Mouse (Mus musculus) adrenal gland, postnatal 36 days (tissue): ENCODE measurements at regions not wholly inside any gene's neighbourhood (a gene's known extent, or its start where the extent isn't known, plus 50 kb on each side); places are given as distances from the start of the nearest gene placed in this dataset.

Source experiments
- DNase-seq, 2 experiments: peaks; one replicate each; pipeline ENCODE4 v3.0.0; 2021; ENCODE audit warnings: mixed read lengths in 1 of 2

GRCm38 (mm10) chr4:89500232-89500631, 179.0 kb upstream of the Dmrta1 start:
- no peak for DNase-seq

DNA sequence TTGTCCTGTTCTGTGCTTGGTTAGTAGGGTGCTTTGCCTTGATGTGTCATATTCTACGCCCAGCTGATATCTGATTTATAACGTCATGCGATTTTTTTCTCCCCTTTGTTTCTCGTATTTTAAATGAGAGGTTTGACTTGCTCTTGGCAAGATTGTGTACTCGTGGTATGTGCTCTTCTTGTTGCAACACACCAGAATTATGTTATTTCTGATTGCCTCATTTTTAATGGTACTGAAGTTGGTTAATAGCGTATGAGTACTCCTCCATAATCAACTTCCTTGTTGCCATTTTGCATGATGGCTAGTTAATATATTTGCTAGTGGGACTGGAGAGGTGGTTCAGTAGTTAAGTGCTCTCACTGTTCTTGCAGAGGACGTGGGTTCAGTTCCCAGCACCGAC, 180.1 kb upstream of the Cdkn2b start:
- no peak for DNase-seq

GRCm38 (mm10) chr4:89487416-89488165, 176.8 kb upstream of the Cdkn2b start:
- DNase-seq = no peak

DNA sequence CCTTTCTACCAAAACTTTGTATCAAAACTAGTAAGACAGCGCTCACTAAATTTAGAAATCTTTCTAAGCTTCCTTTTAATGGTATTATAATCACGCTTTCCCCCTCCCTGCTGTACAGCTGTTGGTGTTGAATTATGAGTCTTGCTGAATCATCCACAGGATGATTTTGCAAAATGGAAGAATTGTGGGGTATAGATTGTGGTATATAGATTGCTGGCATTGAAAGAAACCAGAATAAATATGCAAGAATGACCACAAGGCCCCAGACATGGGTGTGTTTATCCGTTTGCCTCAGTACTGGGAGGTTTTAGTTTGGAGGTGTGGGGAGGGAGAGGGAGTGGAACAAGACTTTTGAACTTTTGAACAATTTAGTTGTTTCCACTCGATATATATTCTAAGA, 176.1 kb upstream of the Cdkn2b start:
- DNase-seq = no peak

DNA sequence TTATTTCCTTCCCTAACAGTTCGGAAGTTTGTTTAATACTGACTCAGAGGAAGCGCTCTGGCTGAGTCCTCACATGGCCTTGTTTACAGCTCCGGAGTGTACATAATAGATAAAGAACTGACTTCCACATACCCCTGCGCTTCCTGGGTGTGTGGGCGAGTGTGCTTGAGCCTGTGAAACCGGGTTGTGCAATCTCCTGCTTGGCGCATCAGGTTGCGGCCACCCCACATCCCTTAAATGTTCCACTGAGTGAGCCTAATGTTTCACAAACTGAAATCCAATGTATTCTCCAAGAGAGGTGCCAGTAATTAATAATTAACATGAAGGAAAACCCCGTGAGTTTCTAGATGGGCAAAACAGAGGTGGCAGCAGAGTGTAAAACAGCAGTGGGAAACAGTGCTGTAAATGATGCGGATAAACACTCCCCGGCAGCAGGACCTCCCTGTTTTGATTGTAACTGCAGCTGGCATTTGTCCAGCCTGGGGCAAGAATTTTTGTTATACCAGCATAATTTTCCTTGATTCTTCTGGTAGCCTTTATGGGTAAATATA, 175.2 kb upstream of the Cdkn2b start:
- DNase-seq = peak; percentile 24 to 44

DNA sequence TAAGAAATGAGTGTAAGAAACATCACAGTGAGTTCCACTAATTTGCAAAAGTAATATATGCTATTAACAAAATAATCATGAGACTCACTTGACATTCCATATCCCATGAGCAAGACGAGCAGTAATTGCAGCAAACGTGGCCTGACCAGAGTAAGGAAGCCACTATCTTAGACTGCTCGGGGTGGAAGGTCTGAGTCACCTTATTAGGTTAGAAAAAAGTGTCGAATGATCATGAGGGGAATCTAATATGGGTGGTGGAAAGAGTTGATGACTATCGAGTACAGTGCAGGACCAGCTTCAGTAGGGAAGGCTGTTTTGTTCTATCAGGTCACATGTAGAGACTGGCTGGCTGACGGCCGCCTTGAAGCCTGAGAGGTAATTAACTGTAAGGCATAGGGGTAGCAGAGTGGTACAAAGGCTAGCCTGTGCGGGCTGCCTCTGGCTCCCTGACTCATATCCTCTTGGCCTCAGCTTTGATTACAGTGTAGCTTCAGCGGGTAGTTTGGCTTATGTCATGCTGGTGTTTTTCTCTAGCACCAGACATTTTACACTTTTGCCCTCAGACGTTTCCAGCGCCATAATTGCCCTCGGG, 167.9 kb upstream of the Cdkn2b start:
- no peak for DNase-seq

DNA sequence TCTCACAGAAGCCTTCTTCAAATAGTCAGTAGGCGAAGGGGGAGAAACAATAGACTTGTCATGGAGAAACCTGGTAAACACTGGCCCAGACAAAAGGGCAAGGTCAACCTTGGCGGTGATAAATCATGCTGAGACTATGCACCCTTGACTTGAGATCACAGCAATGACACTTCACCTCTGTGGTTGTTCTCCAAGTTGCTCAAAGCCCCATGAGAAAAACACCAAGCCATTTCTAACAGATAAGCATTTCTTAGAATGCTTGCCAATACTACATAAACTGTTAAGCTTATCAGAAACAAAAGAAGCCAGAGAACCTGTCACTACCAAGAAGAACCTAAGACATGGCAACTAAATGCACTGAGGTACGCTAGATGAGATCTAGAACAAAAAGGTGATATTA, 165.0 kb upstream of the Cdkn2b start:
- DNase-seq = peak; percentile 61 to 64

GRCm38 (mm10) chr4:89474836-89475541, 164.2 kb upstream of the Cdkn2b start:
- no peak for DNase-seq

- DNase-seq = no peak
These were observed 160.6 kb upstream of the Cdkn2b start for GRCm38 (mm10) chr4:89471426-89471825.

DNA sequence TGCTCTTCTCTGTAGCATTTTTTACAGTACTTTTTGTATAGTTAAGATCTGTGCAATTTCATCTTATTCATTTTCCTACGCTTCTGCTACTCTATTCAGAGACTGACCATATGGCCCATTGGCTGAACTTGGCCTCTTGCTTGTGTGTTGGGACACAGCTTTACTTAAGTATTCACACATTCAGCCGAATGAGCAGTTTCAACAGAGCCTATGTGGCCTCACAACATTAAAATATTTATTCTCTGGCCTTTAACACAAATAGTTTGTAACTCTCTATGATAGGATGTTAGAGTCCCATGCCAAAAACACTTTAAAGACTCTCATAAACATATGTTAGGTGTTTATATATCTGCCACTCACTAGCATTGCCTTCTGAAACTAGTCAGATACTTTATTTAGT, 159.9 kb upstream of the Cdkn2b start:
- DNase-seq = no peak

DNA sequence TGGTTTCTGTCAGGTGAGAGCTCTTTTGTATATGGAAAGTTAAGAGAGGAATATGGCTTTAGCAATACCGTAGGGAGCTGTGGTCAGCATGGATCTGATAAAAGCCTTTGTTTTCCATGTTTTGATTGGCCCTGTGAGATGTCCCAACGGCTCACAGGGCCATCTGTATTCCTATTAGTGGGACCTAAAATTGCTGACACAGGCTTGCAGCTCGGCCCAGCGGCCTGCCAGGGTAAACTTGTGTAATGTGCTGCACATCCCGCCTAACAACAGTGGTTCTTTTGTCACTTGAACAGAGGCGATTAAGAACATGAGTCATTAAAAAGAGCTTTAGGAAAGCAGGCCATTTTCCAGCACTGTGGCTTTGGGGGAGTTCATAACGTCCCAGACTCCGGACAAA, 159.0 kb upstream of the Cdkn2b start:
- peak; percentile 25 to 28 for DNase-seq

DNA sequence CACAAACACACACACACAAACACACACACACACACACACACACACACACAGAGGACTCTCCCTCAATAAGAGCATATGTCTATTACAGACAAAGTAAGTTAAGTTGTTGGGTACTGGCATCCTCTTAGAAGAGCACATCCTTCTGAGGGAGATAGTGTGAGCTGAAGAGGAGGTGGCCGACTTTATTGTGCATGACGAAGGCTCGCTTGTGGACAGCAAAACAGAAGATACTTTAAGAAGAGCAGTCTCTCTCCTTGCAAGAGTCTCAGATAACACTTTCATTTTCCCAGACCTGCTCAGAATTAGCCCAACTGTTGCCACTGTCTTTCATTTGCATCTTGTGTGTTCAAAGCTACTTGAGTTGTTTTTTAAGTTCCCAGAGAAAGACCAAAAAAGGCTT, 158.6 kb upstream of the Cdkn2b start:
- DNase-seq = no peak

- no peak for DNase-seq
These were observed 155.9 kb upstream of the Cdkn2b start for GRCm38 (mm10) chr4:89466766-89467165.

- no peak for DNase-seq
These were observed 152.3 kb upstream of the Cdkn2b start for GRCm38 (mm10) chr4:89463121-89463520.

DNA sequence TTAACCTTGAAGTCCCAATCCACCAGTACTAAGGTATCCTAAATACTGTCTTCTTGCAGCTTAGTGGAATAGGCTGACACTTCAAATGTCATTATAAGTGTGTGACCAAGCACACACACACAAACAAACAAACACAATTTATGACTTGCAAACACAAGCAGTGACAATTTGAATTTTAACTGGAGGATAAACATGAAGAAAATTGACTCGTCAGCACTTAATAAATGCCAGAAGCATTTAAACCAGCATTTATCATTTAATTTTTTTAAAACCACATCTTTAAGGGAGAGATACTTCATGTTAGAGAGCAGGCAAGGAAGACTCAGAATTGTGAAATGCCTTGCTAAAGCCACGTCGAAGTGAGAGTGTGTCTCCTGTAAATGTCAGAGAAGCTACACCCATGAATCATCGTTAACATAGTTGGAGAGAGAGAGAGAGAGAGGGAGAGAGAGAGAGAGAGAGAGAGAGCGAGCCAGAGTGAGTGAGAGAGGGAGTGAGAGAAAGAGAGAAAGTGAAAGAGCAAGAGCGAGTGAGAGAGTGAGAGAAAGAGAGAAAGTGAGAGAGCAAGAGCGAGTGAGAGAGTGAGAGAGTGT, 149.4 kb upstream of the Cdkn2b start:
- no peak for DNase-seq

DNA sequence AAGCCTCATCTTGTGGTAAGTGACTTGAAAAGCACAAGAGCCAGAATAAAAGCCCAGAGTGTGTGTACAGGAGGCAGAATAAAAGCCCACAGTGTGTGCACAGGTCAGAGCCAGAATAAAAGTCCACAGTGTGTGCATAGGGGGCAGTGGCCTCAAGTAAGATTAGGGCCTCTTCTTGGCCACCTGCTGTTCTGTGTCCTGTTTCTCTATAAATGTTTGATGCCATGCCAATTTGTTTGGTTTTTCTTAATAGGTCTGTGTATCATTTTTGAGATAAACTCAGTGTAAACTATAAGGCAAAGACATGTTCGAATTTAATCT, 148.5 kb upstream of the Cdkn2b start:
- DNase-seq = no peak

DNA sequence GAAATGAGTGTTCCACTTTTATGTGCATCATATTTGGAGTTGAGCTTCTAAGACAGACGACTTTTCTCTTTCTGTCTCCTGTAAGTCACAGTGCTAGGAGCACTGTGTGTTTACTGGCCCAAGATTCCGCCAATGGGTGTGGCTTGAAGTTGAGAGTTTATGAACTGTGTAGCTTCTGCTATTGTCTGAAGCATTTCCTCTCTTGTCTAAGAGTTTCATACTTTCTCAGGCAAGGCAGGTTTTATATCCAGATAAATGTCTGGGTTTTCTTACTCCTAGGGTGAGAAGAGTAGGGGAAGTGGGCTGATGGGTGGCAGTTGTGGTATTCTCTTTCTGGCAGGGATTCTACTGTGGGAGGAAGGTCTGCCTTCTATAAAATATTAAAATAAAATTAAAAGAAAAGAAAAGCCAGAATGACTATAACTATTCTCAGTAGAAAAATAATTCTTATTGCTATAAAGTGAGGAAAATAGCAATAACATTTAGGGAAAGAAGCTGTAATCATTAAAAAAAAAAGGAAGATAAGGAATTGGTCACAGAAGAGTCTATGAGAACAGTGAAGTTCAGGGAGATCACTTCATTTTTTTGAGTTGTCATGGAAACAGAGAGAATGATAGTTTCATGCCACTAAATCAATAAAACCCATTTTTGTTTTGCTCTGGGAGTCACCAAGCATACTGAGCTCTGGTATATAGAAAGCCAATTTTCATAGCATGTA, 147.9 kb upstream of the Cdkn2b start:
- no peak for DNase-seq

- DNase-seq = no peak
These were observed 147.0 kb upstream of the Cdkn2b start for GRCm38 (mm10) chr4:89457861-89458260.

DNA sequence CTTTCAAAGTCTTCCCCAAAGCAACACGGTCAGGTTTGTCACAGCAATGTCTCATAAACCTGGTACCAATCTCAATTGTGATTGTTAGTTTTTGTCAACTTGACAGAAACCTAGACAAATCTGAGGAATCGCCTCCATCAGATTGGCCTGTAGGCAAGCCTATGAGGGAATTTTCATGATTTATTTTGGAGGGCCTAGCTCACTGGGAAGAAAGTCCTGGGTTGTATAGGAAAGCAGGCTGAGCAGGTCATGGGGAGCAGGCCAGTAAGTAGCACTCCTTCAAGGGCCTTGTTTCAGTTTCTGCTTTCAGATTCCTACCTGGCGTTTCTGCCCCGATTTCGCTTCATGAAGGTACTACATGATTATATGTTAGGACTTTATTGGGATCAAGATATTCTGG, 144.1 kb upstream of the Cdkn2b start:
- DNase-seq = no peak

GRCm38 (mm10) chr4:89453051-89453450, 142.2 kb upstream of the Cdkn2b start:
- DNase-seq = no peak

GRCm38 (mm10) chr4:89451741-89452140, 140.9 kb upstream of the Cdkn2b start:
- no peak for DNase-seq

- DNase-seq = no peak
These were observed 136.1 kb upstream of the Cdkn2b start for GRCm38 (mm10) chr4:89446765-89447487.
